Mouse (Mus musculus): ENCODE measurements around the gene Col5a2. TPM values are rescaled to one million over a fixed set of nuclear protein-coding genes. Genes with fewer than 3 reads are reported as not detected.

Gene Col5a2
- total and polyA plus RNA-seq, 3 experiments, result 0.07 to 0.46 TPM; not detected in 1

DNA sequence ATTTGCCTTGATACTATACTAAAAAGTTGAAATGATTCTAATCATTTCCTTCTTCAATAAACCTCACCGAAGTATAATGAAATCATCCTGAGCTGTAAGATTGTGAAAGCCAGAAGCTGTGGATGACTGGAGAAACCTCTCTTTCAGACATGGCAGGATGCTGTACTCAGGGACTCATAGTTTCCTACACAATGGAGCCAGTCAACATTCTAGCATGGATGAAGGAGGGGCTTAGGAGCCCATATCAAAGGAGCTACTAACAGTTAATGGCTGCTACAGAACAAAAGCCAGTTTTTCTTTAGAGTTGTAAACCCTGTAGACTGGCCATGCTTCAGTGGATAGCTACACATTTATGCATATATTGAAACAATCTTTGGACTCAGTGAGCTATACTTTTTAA is 12.6 kb downstream of the Col5a2 start (continued):
- no peak for TF ChIP-seq RAD21 (IDR thresholded peaks at IDR 0.05; ENCODE audit: low read depth, low read length)
- TF ChIP-seq TAL1 (IDR thresholded peaks at IDR 0.05; ENCODE audit: low read length), result no peak
- no peak for TF ChIP-seq CTCF (IDR thresholded peaks at IDR 0.05 in 2 of 3, conservative IDR thresholded peaks at IDR 0.05 in 1 of 3; ENCODE audit: control insufficient read depth in 1 of 3, insufficient read depth in 1 of 3, low read depth in 2 of 3, low read length in 3 of 3, poor library complexity in 1 of 3, severe bottlenecking in 1 of 3)
- no peak for TF ChIP-seq EP300 (IDR thresholded peaks at IDR 0.05; ENCODE audit: low read depth in 1 of 2, low read length in 2 of 2)

DNA sequence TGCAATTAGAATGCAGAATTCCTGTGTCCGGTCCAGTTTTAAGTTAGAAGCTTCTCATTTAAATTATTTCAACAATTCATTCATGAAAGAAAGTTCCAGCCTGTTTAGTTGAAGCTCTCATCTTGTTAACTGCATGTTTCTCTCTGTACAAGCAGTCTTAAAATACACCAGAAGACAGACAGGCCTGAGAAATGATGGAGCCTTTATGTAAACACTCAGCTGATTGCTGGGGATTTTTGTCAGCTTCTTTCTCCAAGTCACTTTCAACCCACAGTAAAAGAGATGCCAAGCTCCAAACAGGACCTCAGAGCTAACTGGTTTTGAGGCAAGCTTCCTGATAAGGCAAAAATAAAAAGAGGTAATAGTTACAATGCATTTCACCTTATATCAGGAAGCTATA is 14.8 kb downstream of the Col5a2 start:
- H3K79me2 ChIP-seq (ENCODE audit: control insufficient read depth, insufficient read depth, low read length, poor library complexity), result no peaks in the 10 kb centered on the region
- TF ChIP-seq UBTF (IDR thresholded peaks at IDR 0.05; ENCODE audit: borderline replicate concordance, insufficient read depth, low read depth, low read length) (no peak), EP300 (IDR thresholded peaks at IDR 0.05; ENCODE audit: low read depth in 1 of 2, low read length in 2 of 2) (no peak), MYC (IDR thresholded peaks at IDR 0.05; ENCODE audit: low read depth, low read length) (no peak), POLR2AphosphoS2 (IDR thresholded peaks at IDR 0.05; ENCODE audit: low read length) (no peak), NELFE (IDR thresholded peaks at IDR 0.05; ENCODE audit: low read depth, low read length) (no peak), ZKSCAN1 (IDR thresholded peaks at IDR 0.05; ENCODE audit: low read depth, low read length) (no peak), POLR2A (IDR thresholded peaks at IDR 0.05; ENCODE audit: control insufficient read depth in 1 of 2, insufficient read depth in 1 of 2, low read depth in 1 of 2, low read length in 2 of 2, poor library complexity in 1 of 2) (no peak), CHD1 (IDR thresholded peaks at IDR 0.05; ENCODE audit: low read depth, low read length) (no peak), E2F4 (IDR thresholded peaks at IDR 0.05; ENCODE audit: borderline replicate concordance, low read depth, low read length) (no peak), ZNF384 (IDR thresholded peaks at IDR 0.05; ENCODE audit: low read depth, low read length) (no peak), MAFK (IDR thresholded peaks at IDR 0.05; ENCODE audit: borderline replicate concordance, low read depth, low read length) (no peak), CTCF (IDR thresholded peaks at IDR 0.05 in 2 of 3, conservative IDR thresholded peaks at IDR 0.05 in 1 of 3; ENCODE audit: control insufficient read depth in 1 of 3, insufficient read depth in 1 of 3, low read depth in 2 of 3, low read length in 3 of 3, poor library complexity in 1 of 3, severe bottlenecking in 1 of 3) (no peak), HCFC1 (IDR thresholded peaks at IDR 0.05; ENCODE audit: low read depth, low read length) (no peak), MXI1 (IDR thresholded peaks at IDR 0.05; ENCODE audit: low read depth, low read length) (no peak)

DNA sequence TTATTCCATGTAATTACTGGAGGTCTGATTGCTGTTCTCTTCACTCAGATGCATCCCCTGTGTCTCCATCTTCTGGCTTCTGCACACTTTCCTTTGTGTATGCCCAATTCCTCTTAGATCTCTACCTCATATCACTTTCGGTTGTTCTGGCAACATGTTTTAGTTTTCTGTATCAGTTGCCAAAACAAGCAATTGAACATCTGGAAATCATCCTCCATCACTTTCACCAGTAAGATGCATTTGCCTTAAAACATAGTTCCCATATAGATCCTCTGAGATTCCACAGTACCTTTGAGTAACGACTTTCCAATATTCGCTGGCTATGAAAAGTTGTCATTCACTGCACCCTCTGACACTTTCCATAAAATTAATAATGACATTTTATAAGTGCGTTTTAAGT is 20.1 kb downstream of the Col5a2 start:
- Histone ChIP-seq H3K27me3 (ENCODE audit: control insufficient read depth in 1 of 2, insufficient read depth in 2 of 2, low read length in 2 of 2) (no peaks in the 10 kb centered on the region), H3K27ac (ENCODE audit: control insufficient read depth, low read depth, low read length) (no peak overlapping the region), H3K9ac (ENCODE audit: control insufficient read depth, low read depth, low read length, poor library complexity, severe bottlenecking) (no peak overlapping the region), H3K9me3 (replicated peaks; ENCODE audit: insufficient read depth, low read length) (no peaks in the 10 kb centered on the region), H3K79me2 (ENCODE audit: control insufficient read depth, insufficient read depth, low read length, poor library complexity) (no peaks in the 10 kb centered on the region), H3K4me1 (ENCODE audit: control insufficient read depth in 1 of 2, insufficient read depth in 2 of 2, low read length in 2 of 2) (no peaks in the 10 kb centered on the region), H3K36me3 (ENCODE audit: control insufficient read depth in 1 of 2, insufficient read depth in 2 of 2, low read length in 2 of 2) (no peaks in the 10 kb centered on the region), H3K4me3 (ENCODE audit: control insufficient read depth in 1 of 2, insufficient read depth in 1 of 2, low read depth in 2 of 2, low read length in 2 of 2) (no peak overlapping the region)
- no peak for DNase-seq (ENCODE audit: low read depth, low spot score)
- TF ChIP-seq ZKSCAN1 (IDR thresholded peaks at IDR 0.05; ENCODE audit: low read depth, low read length), result no peak
- TF ChIP-seq MEF2A (IDR thresholded peaks at IDR 0.05; ENCODE audit: extremely low read depth, insufficient replicate concordance, low read depth, low read length, poor library complexity, severe bottlenecking), result no peak
- TF ChIP-seq ZC3H11A (IDR thresholded peaks at IDR 0.05; ENCODE audit: low read depth, low read length), result no peak
- no peak for TF ChIP-seq POLR2AphosphoS2 (IDR thresholded peaks at IDR 0.05; ENCODE audit: low read length)

More for the DNA sequence above, 14.8 kb downstream of the Col5a2 start:
- Histone ChIP-seq H3K4me3 (ENCODE audit: control insufficient read depth in 1 of 2, insufficient read depth in 1 of 2, low read depth in 2 of 2, low read length in 2 of 2) (no peak overlapping the region), H3K27ac (ENCODE audit: control insufficient read depth, low read depth, low read length) (no peak overlapping the region), H3K9me3 (replicated peaks; ENCODE audit: insufficient read depth, low read length) (no peaks in the 10 kb centered on the region), H3K4me1 (ENCODE audit: control insufficient read depth in 1 of 2, insufficient read depth in 2 of 2, low read length in 2 of 2) (no peaks in the 10 kb centered on the region), H3K9ac (ENCODE audit: control insufficient read depth, low read depth, low read length, poor library complexity, severe bottlenecking) (no peak overlapping the region), H3K27me3 (ENCODE audit: control insufficient read depth in 1 of 2, insufficient read depth in 2 of 2, low read length in 2 of 2) (no peaks in the 10 kb centered on the region; a peak in 1 of 4 replicates), H3K36me3 (ENCODE audit: control insufficient read depth in 1 of 2, insufficient read depth in 2 of 2, low read length in 2 of 2) (no peaks in the 10 kb centered on the region)
- DNase-seq (ENCODE audit: low read depth, low spot score), result no peak

All from MEL (cell line).